Mouse (Mus musculus): ENCODE measurements at regions not wholly inside any gene's neighbourhood (a gene's known extent, or its start where the extent isn't known, plus 50 kb on each side); places are given as distances from the start of the nearest gene placed in this dataset.

GRCm38 (mm10) chr4:127756238-127756637 lies 214.5 kb downstream of the CK137956 start:
- no peak for DNase-seq (ENCODE audit: extremely low spot score)

- DNase-seq (ENCODE audit: extremely low spot score) = no peak
Observed at GRCm38 (mm10) chr4:127750781-127751180, 220.0 kb downstream of the CK137956 start.

- no peak for DNase-seq (ENCODE audit: extremely low spot score)
Observed at GRCm38 (mm10) chr4:127747876-127748275, 222.9 kb downstream of the CK137956 start.

GRCm38 (mm10) chr4:127736781-127737180 lies 234.0 kb downstream of the CK137956 start:
- DNase-seq (ENCODE audit: extremely low spot score) = no peak

GRCm38 (mm10) chr4:127736151-127736550 lies 234.6 kb downstream of the CK137956 start:
- no peak for DNase-seq (ENCODE audit: extremely low spot score)

GRCm38 (mm10) chr4:127734641-127735040 lies 236.1 kb downstream of the CK137956 start:
- DNase-seq (ENCODE audit: extremely low spot score) = no peak

GRCm38 (mm10) chr4:127718661-127719060 lies 252.1 kb downstream of the CK137956 start:
- DNase-seq (ENCODE audit: extremely low spot score) = no peak

- no peak for DNase-seq (ENCODE audit: extremely low spot score)
Observed at GRCm38 (mm10) chr4:127712274-127712673, 258.5 kb downstream of the CK137956 start.

- DNase-seq (ENCODE audit: extremely low spot score) = no peak
Observed at GRCm38 (mm10) chr4:127710816-127711215, 259.9 kb downstream of the CK137956 start.

- DNase-seq (ENCODE audit: extremely low spot score) = no peak
Observed at GRCm38 (mm10) chr4:127709746-127710145, 261.0 kb downstream of the CK137956 start.

GRCm38 (mm10) chr4:127708186-127708585 lies 262.6 kb downstream of the CK137956 start:
- no peak for DNase-seq (ENCODE audit: extremely low spot score)

- DNase-seq (ENCODE audit: extremely low spot score) = no peak
Observed at GRCm38 (mm10) chr4:127707126-127707525, 263.6 kb downstream of the CK137956 start.

GRCm38 (mm10) chr4:127701651-127702050 lies 269.1 kb downstream of the CK137956 start:
- DNase-seq (ENCODE audit: extremely low spot score) = no peak

GRCm38 (mm10) chr4:127689986-127690385 lies 280.8 kb downstream of the CK137956 start:
- no peak for DNase-seq (ENCODE audit: extremely low spot score)

GRCm38 (mm10) chr4:127685021-127685420 lies 285.7 kb downstream of the CK137956 start:
- DNase-seq (ENCODE audit: extremely low spot score) = no peak

GRCm38 (mm10) chr4:127679391-127679790 lies 291.4 kb downstream of the CK137956 start:
- no peak for DNase-seq (ENCODE audit: extremely low spot score)

- no peak for DNase-seq (ENCODE audit: extremely low spot score)
Observed at GRCm38 (mm10) chr4:127678437-127678836, 292.3 kb downstream of the CK137956 start.

GRCm38 (mm10) chr4:127675745-127676315 lies 294.9 kb downstream of the CK137956 start:
- DNase-seq (ENCODE audit: extremely low spot score) = peak; percentile 26

- no peak for DNase-seq (ENCODE audit: extremely low spot score)
Observed at GRCm38 (mm10) chr4:127659950-127660349, 302.0 kb upstream of the Gjb5 start.

- no peak for DNase-seq (ENCODE audit: extremely low spot score)
Observed at GRCm38 (mm10) chr4:127651601-127652000, 293.6 kb upstream of the Gjb5 start.

GRCm38 (mm10) chr4:127648011-127648410 lies 290.0 kb upstream of the Gjb5 start:
- no peak for DNase-seq (ENCODE audit: extremely low spot score)

- no peak for DNase-seq (ENCODE audit: extremely low spot score)
Observed at GRCm38 (mm10) chr4:127647189-127647588, 289.2 kb upstream of the Gjb5 start.

GRCm38 (mm10) chr4:127640251-127641085 lies 282.5 kb upstream of the Gjb5 start:
- peak; percentile 65 for DNase-seq (ENCODE audit: extremely low spot score)

All from embryo, embryonic 9.5 days (tissue).